Mouse (Mus musculus) adrenal gland (tissue): Measurements from ENCODE around the gene Slc25a4.

Source experiments
- intact Hi-C: fragments of 180-260 bp; cut with DNase I; formaldehyde crosslinking; loops from one replicate; pipeline ENCODE4 v1.15.1; 2025
- microRNA-seq, 2 experiments: library from miRNA; unstranded; fragments of <30 nt; microRNA quantifications; one replicate each; pipeline ENCODE4; 2019

Slc25a4 gene

GRCm38 (mm10) chr8:46206107-46206506 lies 5.0 kb downstream of the Slc25a4 start:
- intact Hi-C loops = no loop called here

GRCm38 (mm10) chr8:46204974-46205640 lies 6.0 kb downstream of the Slc25a4 start:
- intact Hi-C loops = no loop called here

GRCm38 (mm10) chr8:46204301-46204700 lies 6.8 kb downstream of the Slc25a4 start:
- intact Hi-C loops = no loop called here

GRCm38 (mm10) chr8:46202350-46202749 lies 8.7 kb downstream of the Slc25a4 start:
- intact Hi-C loops = no loop called here

GRCm38 (mm10) chr8:46197673-46198072 lies 13.4 kb downstream of the Slc25a4 start:
- intact Hi-C loops = no loop called here

- intact Hi-C loops = no loop called here
Observed at GRCm38 (mm10) chr8:46196877-46197276, 14.2 kb downstream of the Slc25a4 start.

GRCm38 (mm10) chr8:46193100-46193499 lies 18.0 kb downstream of the Slc25a4 start:
- intact Hi-C loops = no loop called here

- intact Hi-C loops = loop anchor here (2.0 kb wide), 1 partner anchor 51 kb away; no protein-coding TSS in a partner anchor
Observed at GRCm38 (mm10) chr8:46185361-46185760, 25.7 kb downstream of the Slc25a4 start.

- intact Hi-C loops = no loop called here
Observed at GRCm38 (mm10) chr8:46180136-46180535, 30.9 kb downstream of the Slc25a4 start.

- intact Hi-C loops = no loop called here
Observed at GRCm38 (mm10) chr8:46173651-46174050, 37.4 kb downstream of the Slc25a4 start.

GRCm38 (mm10) chr8:46163870-46164190 lies 47.3 kb downstream of the Slc25a4 start:
- intact Hi-C loops = no loop called here

- intact Hi-C loops = no loop called here
Observed at GRCm38 (mm10) chr8:46162953-46163869, 47.9 kb downstream of the Slc25a4 start.

Small RNA genes lying within 50 kb of the gene (microRNA-seq; reads per million reads assigned to microRNA genes)
- gene Gm23812 = 0 reads per million in 2 experiments
